Comparison of ENCODE assay signal across 12 mouse cellular contexts in genomic region chr6:90729829-90730228, GRCm38 (mm10).
DNase-seq lines count a peak whose midpoint lies in the region; ATAC-seq and TF ChIP-seq lines count a peak whose summit lies in the region.
"Had no signal": no experiment of that assay in that cellular context is flagged by ENCODE, and none has a peak within 500 bp of the region (broad histone marks: within the 10 kb centered on the region; RNA-seq: fewer than 3 reads in every experiment).

No protein-coding gene starts in this region.

- TF ChIP-seq CTCF in gastrocnemius, adult 2 months (IDR thresholded peaks at IDR 0.05) = no peak
- TF ChIP-seq CTCF in left cerebral cortex, adult 2 months (IDR thresholded peaks at IDR 0.05) = no peak
- no peak for TF ChIP-seq CTCF in intestine, postnatal 0 days (IDR thresholded peaks at IDR 0.05; ENCODE audit: low read depth)

- H3K36me3 ChIP-seq in intestine, postnatal 0 days (ENCODE audit: control insufficient read depth, insufficient read depth) = no peaks in the 10 kb centered on the region
- H3K36me3 ChIP-seq: limb, embryonic 12.5 days had no signal

- peak overlapping the region; percentile 44 for H3K27ac ChIP-seq in gastrocnemius, adult 2 months
- peak overlapping the region; percentile 59 for H3K27ac ChIP-seq in left cerebral cortex, adult 2 months
- H3K27ac ChIP-seq in intestine, postnatal 0 days (ENCODE audit: low read depth, low read length) = no peak overlapping the region
- H3K27ac ChIP-seq: limb, embryonic 12.5 days; macrophage had no signal

- intact Hi-C loops in gastrocnemius, adult 2 months (cut with DNase I) = loop anchor here (1.0 to 10.0 kb wide), 3 partner anchors 77 to 395 kb away; no protein-coding TSS in a partner anchor
- intact Hi-C loops in left cerebral cortex, adult 2 months (cut with DNase I) = loop anchor here (2.0 kb wide), 2 partner anchors 75 to 123 kb away; no protein-coding TSS in a partner anchor
- intact Hi-C loops in left cerebral cortex, postnatal 14 days (cut with DNase I) = loop anchor here (2.0 to 10.0 kb wide), 3 partner anchors 75 to 415 kb away; no protein-coding TSS in a partner anchor

- H3K4me3 ChIP-seq in gastrocnemius, adult 2 months = no peak overlapping the region
- H3K4me3 ChIP-seq in left cerebral cortex, adult 2 months = no peak overlapping the region
- no peak overlapping the region for H3K4me3 ChIP-seq in intestine, postnatal 0 days (ENCODE audit: low read depth, low read length)
- H3K4me3 ChIP-seq: erythroblast, embryonic 14.5 days; limb, embryonic 12.5 days had no signal

- 73% methylated on average over 5 of the region's 5 CpGs for WGBS in intestine, postnatal 0 days

- H3K27me3 ChIP-seq in intestine, postnatal 0 days (replicated peaks; ENCODE audit: control insufficient read depth, insufficient read depth, low read length) = no peaks in the 10 kb centered on the region
- H3K27me3 ChIP-seq: CH12.LX had no signal

- H3K9me3 ChIP-seq in intestine, postnatal 0 days (ENCODE audit: control insufficient read depth) = no peaks in the 10 kb centered on the region
- H3K9me3 ChIP-seq: limb, embryonic 12.5 days had no signal

- H3K4me2 ChIP-seq in intestine, postnatal 0 days (replicated peaks; ENCODE audit: low read depth) = 0 out of 2 replicates have a peak overlapping the region, but pooled peaks have one; percentile 21
- H3K4me2 ChIP-seq: limb, embryonic 12.5 days had no signal

- H3K9ac ChIP-seq in intestine, postnatal 0 days (ENCODE audit: low read depth, low read length) = no peak overlapping the region
- H3K9ac ChIP-seq: limb, embryonic 12.5 days had no signal

- DNase-seq in gastrocnemius, adult 2 months = peak; percentile 43
- no peak for DNase-seq in gastrocnemius, adult 18-20 months (ENCODE audit: low spot score)
- peak in 1 of 2 experiments; percentile 29 for DNase-seq in left cerebral cortex, adult 2 months (ENCODE audit: extremely low spot score in 1 of 2, low spot score in 2 of 2)
- no peak for DNase-seq in left cerebral cortex, postnatal 14 days (ENCODE audit: low spot score in 2 of 2)
- peak; percentile 59 for DNase-seq in cerebellum, adult 8-10 months
- no peak for DNase-seq in spleen, postnatal 10 days (ENCODE audit: low spot score in 2 of 2)
- DNase-seq in testis, postnatal 10 days (ENCODE audit: low spot score) = no peak

- H3K4me1 ChIP-seq in intestine, postnatal 0 days (replicated peaks; ENCODE audit: control insufficient read depth, insufficient read depth, low read length) = 0 out of 2 replicates have a peak, but pooled peaks cover 7% of the 10 kb centered on the region

- no peak for ATAC-seq in intestine, postnatal 0 days

Comparison
In these comparisons a context has a peak if more than half of its experiments do, and no peak if none do; other contexts are left out.
1. DNase-seq: peak in gastrocnemius, adult 2 months (single experiment) and cerebellum, adult 8-10 months (single experiment); none in gastrocnemius, adult 18-20 months (single experiment), left cerebral cortex, postnatal 14 days (0 of 2), spleen, postnatal 10 days (0 of 2) and testis, postnatal 10 days (single experiment).